Mouse (Mus musculus) lung, adult 2 months (tissue): ENCODE results near the gene Klhl36.

Experiments
- CTCF ChIP-seq: fragments of 200-500 bp; IDR thresholded peaks from 2 replicates; pipeline ENCODE4 v1.5.1; 2011; ENCODE audit warnings: mild to moderate bottlenecking, low read length, control low read depth; ENCODE audit not compliant: insufficient read depth
- POLR2A ChIP-seq: fragments of 200-500 bp; IDR thresholded peaks from 2 replicates; pipeline ENCODE4 v1.6.1; 2011; ENCODE audit warnings: low read depth, mild to moderate bottlenecking, control low read depth, low read length, borderline replicate concordance; ENCODE audit errors: extremely low read depth

- TF ChIP-seq CTCF (no peak), POLR2A (no peak)
Observed at GRCm38 (mm10) chr8:119909944-119910546, 48.0 kb downstream of the Klhl36 start, which contains the start of gene Usp10.
